Mouse (Mus musculus): Measurements from ENCODE around the gene Enox1.

Enox1 gene

DNA sequence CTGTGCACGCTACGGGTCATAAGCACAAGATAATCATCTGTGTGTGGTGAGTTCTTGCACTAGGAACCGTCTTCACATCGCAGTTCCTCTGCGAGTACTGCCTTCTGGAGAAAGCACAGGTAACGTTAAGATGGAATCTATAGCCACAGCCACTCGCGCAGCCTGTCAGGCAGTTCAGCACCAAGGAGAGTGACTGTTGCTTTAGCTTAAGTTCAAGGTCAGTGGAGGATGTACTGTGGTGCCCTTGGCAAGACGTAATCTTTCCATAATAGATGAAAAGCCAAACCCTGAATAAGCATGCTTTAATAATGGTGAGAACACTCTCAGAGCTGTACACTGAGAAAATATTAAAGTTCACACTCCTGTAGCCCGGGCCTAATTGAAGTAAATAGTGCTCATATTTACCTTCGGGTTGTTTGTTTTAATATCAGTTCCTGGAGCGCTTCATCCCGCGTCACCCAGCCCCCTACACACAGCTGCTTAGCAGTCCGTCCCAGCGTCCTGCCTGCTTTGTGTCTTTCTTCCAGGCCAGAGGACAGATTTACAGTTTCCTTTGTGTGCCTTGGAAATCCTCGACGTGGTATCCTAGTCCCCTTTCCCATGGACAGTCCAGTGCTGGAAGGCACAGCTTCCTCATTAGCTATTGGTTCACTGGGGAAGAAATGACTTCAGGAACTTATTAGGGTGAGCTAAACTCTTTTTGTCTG lies 38.9 kb downstream of the Enox1 start:
- DNase-seq (ENCODE audit: low read depth, low spot score) = no peak

DNA sequence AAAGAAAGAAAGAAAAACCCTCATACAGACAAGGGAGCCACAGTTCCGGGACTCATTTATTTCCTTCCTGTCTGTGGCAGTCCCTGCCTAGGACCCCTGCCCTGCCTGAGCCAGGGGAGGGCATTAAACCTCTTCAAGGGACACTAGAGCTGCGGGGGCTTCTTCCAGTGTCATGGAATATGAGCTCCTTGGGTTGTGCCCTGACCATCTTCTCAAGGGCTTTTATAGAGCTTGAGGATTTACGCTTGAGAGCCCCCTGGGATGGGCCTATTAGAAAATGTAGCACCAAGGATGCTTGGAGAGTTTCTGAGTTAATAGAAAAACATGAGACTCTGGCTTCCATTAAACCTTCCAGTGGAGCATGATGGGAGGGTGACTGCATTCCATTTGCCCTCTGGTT lies 39.7 kb downstream of the Enox1 start:
- DNase-seq (ENCODE audit: low read depth, low spot score) = no peak

DNA sequence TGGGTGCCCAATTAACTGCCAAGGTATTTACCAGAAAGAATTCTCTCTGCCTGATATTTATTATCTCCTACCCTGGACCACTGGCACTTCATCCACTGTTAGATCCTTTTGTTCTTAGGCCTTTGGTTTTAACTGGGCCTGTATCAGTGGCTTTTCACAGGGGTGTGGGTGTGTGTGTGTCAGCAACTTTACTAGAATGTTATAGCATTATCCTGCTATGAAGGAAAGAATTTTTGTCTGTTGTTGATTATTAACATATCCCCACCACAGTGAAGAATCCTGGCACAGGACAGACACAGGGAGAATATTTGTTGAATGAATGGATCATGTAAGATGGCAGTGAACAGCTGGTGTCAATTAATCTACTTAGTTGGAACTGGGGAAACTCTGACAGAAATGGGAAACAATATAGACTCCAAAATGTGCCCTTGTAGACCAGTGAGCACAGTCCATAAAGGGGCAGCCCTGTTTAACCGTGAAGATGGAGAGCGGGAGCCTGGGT lies 40.9 kb downstream of the Enox1 start:
- no peak for DNase-seq (ENCODE audit: low read depth, low spot score)

DNA sequence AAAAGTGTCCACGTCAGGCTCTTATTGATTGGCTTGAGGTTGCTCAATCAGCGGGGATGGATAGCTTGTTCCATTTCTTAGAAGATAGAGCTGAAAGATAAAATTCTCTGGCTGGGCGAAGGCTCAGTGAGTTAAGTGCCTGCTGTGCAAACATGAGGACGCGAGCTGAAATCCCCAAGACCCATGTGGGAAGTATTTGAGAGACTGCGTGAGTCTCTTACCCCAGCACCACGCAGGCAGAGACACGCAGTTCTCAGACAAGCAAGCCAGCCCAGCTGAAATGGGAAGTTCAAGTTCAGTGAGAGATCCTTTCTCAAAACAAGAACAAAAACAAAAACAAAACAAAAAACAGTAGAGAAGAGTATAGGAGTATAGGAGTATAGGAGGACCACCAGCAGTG lies 54.3 kb downstream of the Enox1 start:
- DNase-seq (ENCODE audit: low read depth, low spot score) = no peak

DNA sequence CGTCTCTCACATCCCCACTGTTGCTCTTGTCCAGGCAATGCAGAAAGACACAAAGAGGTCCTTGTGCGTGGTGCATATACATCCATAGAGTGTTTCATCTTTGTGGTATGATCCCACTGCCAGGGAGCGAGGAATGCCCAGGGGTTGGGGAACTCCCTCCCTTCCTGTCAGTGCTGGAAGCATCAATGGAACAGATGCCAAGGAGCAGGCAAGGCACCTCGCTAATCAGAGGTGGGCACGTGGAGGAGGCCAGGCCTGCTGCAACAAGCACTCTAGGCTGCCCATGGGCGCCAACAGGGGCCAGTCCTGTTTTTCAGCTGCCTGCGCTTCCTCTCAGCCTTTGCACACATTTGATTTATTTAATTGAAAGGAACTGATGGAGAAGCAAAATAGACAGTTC lies 56.6 kb downstream of the Enox1 start:
- DNase-seq (ENCODE audit: low read depth, low spot score) = no peak

DNA sequence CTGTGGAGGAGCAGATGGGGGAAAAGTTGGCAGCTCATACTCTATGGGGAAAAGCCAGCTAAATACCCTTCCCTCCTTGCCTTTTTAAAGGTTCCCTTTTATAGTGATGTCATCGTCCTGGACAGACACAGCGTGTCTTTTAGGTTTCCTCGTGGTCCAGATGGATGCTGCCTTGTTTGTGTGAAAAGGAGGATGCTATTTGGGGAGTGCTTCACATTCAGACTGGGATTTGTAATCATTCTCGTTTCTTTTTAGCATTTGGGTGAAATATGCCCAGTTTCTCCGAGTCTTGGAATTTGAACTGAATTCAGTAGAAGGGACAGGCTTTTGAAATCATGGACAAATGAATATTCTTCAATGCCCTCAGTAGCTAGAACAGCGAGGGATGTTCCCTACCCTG lies 58.3 kb downstream of the Enox1 start:
- DNase-seq (ENCODE audit: low read depth, low spot score) = peak; percentile 80

DNA sequence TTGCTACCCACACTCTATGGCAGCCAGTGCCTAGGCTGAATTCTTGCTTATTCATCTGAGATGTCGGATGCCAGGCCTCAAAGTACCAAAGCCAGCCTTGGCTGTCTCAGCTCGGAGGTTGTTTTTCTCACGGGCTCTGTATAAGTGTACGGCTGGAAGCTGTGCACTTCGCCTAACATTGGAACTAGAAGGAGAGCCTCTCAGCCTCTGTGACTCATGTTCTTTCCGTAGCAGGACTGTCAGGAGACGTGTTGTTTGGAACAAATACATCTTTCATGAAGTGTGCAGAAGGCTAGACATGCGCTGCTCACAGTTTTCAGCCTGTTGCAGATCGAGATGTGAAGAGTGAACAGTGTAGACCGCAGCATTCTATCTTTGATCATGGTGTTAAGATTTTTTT lies 68.8 kb downstream of the Enox1 start:
- DNase-seq (ENCODE audit: low read depth, low spot score) = peak; percentile 76

DNA sequence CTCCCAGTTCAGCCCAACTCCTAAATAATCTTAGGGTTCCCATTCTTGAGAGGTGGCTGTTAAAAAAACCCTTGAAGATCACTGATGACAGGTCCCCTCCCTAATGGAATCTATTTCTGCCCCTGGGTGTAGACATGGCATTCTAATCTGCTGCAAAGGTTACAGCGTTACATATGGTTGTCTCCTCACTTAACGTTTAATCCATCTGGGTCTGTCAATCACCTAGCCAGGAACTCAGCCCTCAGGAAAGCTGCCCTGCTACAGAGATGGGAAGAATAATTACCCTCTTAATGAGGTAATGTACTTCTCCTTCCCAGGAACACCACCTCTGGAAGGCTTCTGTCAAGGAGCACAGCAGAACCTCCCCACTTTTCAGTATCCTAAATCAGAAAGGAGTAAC lies 82.2 kb downstream of the Enox1 start:
- no peak for DNase-seq (ENCODE audit: low read depth, low spot score)

DNA sequence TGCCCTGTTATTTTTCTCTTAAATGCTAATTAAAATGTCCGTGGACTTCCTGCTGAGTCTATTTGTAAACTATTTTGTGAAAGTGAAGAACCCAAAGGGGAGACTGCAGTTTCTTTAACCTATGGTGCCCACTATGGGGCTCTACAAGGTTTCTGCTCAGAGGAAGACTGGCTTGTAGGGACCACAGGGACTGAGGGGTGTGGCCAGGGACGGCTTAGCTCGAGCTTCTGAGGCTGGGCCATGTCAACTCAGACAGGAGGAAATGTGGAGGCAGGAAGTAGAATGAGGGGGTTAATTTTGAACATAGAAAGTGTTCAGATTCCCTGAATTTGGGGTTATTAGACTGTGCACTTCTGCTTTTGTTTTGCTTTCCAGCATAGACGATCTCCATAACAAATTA lies 82.8 kb downstream of the Enox1 start:
- no peak for DNase-seq (ENCODE audit: low read depth, low spot score)

DNA sequence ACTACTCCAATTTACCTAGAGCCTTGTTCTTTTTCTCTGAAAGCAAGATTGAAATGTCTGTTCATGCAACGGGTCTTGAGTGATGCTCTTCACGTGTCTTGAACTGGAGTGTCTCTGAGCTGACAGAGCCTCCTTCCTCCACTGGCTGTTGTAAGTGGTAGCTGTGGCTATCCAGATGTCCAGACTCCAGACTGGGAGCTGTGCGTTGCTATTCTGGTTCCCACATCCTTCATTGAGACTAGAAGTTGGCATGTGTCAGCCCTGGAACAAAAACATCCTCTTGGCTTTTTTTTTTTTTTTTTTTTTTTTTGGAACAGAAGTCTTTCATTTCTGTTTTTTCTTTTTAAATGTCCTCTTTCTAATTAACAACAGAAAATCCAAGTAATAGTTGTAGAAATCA lies 90.4 kb downstream of the Enox1 start:
- DNase-seq (ENCODE audit: low read depth, low spot score) = no peak

DNA sequence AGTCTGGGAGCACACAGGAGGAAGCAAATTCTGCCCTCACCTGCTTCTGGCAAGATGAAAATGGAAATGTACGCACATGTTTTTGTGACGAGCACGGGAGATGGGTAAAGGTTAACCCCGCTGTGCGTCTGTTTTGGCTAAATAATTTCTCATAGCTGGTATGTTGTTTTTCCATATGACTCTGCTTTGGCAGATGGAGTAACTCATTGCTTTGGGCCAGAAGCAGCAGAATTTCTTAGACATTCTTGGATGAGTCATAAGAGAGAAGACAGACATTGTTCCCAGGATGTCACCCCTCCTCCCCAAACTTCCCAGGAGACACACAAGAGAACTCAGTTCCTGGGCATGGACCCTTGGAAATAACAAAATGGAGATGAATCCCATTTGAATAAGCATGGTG lies 91.9 kb downstream of the Enox1 start:
- peak; percentile 38 for DNase-seq (ENCODE audit: low read depth, low spot score)

DNA sequence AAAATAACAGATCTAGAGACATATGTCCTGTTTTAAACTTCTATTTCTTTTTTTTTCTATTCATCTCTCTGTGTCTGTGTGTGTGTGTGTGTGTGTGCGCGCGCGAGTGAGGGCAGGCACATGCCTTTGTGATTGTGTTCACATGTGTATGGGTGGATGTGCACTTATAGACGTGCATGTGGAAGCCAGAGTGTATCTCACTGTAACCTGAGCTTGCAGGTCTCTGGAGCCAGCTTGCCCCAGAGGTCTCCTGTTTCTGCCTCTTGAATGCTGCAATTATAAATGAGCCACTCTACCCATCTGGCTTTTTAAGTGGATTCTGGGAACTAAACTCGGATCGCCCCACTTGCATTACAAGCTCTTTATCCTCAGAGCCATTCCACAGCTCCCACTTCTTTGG lies 92.4 kb downstream of the Enox1 start:
- DNase-seq (ENCODE audit: low read depth, low spot score) = no peak

DNA sequence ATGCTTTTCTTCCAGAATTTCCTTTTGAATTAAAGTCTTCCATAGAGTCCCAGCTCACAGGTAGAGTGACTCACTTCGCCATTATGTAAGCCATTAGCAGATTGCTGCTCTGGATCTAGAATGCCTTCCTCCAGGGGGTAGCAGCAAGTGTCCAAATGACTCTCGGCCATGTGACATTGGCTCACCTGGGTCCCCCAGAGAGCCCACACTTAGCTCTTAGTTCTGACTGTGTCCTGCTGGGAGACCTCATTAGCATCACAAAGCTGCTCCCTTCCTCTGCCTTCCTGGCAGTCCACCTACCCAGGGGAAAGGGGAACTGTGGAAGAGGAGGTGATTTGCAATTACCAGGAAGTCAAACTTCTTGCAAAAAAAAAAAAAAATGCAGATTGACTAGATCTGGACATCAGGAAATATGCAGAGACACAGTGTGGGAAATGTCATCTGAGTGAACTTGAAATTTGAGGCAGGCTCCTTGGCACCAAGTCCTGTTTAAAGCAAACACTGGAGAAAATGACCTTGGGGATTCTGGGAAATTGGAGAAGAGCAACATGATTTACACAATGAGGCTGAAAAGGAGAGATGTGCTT lies 94.2 kb downstream of the Enox1 start:
- DNase-seq (ENCODE audit: low read depth, low spot score) = no peak

DNA sequence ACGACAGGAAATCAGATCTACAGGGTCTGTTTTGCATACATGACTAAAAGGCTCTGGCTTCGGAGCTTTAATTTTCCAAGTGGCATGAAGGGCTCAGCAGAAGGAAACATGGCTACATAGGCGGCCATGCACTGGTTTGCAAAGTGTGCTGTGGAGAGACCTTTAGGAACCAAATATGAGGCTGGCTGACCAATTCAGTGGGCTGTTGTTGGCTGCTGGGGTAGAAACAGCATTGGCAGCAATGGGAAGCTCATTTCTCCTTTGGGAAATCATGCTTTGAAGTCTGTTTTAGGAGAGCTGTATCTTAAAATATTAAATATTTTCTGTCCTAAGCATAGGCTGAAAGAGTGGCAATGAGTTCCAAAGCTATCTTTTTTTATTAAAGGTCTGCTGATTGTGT lies 98.6 kb downstream of the Enox1 start:
- no peak for DNase-seq (ENCODE audit: low read depth, low spot score)

DNA sequence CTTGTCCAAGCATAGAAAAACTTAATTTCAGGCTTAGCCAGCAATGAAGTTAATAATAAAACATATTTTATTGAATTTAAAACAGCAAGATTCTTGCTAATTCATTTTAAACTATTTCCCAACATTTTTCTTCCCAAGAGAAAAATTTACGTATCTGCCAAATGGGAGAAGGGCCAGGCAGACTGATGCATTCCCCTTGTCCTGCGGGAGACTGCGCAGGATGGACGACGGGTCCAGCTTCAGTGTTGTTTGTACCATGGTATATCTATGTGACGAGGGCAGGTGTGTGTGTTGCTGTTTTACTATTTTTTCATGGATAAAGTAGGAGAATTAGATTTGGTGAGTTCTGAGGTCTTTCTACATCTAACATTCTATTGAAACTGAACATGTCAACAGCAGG lies 99.1 kb downstream of the Enox1 start:
- no peak for DNase-seq (ENCODE audit: low read depth, low spot score)

DNA sequence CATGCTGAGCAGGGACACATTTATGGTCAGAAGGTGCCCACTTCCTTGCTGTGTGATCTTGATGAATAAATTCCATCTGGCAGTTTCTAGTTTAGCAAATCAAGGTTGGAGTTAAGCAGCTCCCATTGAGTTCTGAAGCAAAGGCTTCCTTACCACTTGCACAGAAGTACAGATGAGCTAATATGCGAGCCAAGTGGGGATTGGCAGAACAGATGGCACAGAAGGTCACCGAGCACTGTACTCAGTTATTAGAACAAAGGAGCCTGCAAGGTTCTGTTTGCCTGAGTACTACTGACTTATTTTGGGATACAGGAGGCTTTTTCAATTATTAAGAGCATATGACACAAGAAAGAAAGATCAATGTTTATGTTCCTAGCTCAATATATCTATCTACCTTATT lies 100.4 kb downstream of the Enox1 start:
- no peak for DNase-seq (ENCODE audit: low read depth, low spot score)

DNA sequence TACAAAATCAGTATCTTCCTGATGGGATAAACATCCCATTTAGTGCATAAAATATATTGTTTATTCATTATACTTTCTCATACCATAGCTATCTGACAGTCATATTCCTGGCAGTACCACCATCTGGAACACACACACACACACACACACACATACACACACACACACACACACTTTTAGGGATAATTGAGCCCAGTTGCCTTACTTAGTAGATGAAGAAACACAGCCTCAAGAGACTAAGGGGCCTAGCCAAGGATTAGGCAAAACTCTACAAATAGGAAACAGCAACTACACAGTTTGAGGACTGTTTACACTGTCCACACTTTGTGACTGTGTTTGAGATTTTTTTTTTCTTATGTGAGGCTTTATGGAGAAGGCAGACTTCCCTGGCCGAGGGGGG lies 100.9 kb downstream of the Enox1 start:
- DNase-seq (ENCODE audit: low read depth, low spot score) = no peak

DNA sequence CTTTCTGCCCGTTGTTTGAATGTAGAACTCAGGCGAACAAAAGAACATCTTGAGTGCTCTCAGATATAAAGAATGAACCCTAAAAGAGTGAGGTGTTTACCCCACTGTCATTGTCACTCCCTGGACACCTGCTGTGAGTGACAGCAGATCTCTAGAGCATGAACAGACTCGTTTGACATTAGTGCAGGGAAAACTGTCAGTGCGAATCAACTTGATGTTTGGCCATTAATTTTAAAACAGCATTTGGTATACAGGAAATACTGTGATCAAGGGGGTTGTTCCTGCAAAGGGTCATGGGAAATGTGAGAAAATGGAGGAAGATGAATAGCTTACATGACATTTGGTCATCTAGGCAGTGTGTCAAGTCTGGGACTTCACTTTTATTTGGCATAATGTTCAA lies 101.6 kb downstream of the Enox1 start:
- DNase-seq (ENCODE audit: low read depth, low spot score) = no peak

DNA sequence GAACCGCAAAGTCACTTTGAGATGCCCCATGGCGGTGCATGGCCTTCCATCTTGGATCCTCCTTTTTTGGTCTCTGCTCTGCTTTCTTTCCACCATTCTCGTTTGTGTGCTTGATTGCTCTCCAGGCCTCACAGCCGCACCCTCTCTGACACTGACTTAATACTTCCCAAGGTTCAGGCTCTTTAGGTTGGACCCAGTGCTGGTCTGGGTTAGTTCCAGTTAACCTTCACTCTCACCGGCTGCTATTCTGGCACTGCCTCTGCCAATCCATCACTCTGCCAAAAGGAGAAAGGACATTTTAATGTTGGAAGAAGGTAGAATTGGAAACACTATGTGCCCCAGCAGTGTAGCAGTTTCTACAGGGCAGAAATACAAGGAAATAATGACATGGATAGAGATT lies 103.1 kb downstream of the Enox1 start:
- no peak for DNase-seq (ENCODE audit: low read depth, low spot score)

DNA sequence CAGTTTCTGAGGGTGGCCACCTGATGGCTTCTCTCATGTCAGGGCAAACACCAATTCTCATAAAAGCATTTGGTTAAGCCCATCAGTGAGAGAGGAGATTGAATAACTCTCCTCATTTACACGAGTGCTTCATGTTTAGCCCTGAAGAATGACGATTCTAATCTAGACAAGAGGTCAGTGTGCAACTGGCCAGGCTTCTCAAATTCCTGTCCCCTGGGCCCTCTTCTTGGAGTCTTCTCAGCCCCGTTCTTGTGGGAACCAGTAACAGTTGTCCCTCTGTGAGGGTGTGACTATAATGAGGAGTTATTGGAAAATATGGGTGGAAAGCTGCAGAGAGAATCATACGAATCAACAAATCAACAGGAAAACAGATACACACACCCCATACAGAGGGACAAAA lies 103.5 kb downstream of the Enox1 start:
- no peak for DNase-seq (ENCODE audit: low read depth, low spot score)

DNA sequence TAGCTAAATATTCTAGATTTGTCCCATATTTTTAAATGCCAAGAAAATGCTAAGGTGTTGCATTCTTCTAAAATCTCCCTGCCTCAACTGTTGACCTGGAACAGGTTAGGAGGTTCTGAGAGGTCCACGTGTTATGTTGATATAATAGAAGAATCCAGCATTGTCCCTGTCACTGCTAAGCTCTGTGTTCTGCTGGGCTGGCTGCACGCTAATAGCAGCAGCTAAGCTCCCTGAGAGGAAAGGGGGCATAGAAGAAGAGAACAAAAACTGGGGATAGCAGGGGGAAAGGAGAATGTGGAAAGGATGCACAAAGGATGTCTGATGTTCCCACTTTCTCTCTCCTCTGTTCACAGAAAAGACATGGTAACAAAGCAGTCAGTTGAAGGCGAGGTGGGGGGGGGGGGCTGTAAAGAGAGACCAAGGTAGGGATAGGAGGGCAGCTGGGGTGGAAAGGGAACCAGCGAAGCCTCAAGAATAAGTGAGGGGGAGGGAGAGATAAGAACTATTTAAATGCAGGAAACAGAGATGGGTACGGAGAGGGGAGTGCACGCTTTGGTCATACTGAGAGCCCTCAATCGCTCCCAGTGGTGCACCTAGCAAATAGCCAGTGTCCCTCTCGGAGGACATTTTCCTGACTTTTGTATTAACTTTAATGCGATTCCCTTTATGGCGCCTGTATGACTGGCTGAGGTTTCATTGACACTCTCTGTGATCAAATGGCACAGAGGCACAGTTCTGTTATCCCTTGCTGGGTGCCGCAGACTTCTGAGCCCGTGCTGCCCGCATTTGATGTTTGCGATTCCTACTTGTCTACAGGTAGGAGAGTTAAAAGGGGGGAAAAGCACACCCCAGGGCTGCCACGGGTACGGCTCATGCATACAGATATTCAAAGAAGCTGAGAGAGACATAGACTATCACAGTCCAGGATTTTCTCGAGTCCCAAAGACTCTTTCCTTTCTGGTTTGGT lies 110.5 kb downstream of the Enox1 start:
- no peak for DNase-seq (ENCODE audit: low read depth, low spot score)

DNA sequence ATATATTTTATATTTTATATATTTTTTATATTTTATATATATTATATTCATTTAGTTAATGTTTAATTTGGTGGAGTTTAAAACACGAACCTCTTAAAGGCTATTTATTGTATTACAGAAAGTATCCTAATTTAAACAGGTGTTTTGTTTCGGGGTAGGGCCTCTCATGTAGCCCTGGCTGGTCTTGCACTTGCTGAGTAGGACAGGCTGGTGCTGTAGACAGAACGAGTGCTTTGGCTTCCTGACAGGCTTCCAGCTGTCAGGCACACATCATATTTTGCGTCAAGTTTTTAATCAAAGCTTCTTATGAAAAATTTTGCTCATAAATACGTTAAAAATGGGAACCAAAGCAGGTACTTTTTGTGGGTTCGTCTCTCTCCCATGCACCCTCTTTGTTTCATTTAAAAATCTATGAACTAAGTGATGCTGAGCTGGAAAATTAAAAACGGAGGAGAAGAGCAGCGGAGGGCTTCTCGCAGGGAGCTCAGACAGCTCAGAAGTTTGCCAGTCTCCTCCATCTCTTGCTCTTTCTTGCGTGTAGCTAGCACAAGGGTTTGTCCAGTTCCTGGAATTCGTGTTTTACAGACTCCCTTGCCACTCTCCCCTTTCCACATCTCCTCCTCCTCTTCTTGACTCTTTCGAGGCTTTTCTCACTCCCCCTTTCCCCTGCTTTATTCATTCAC lies 115.8 kb downstream of the Enox1 start:
- no peak for DNase-seq (ENCODE audit: low read depth, low spot score)
